Mouse (Mus musculus) adrenal gland, adult 2 months (tissue): ENCODE data around the gene Tead1. TPM values are rescaled to one million over a fixed set of nuclear protein-coding genes. Genes with fewer than 3 reads are reported as not detected.

Source experiments
- DNase-seq: peaks from one replicate; pipeline ENCODE4 v3.0.0; 2021
- polyA plus RNA-seq: library from polyadenylated mRNA; depleted of rRNA; stranded (reverse); fragments of >200 nt; gene quantifications from 2 replicates; pipeline ENCODE4 v1.2.3, GENCODE M21; 2012
- total RNA-seq, 2 experiments: library from RNA; stranded (reverse); gene quantifications; 2 replicates each; pipeline ENCODE4 v1.2.3; 2021

The Tead1 gene
- total and polyA plus RNA-seq, 3 experiments, result 18.6 to 106 (median 57.7) TPM

DNA sequence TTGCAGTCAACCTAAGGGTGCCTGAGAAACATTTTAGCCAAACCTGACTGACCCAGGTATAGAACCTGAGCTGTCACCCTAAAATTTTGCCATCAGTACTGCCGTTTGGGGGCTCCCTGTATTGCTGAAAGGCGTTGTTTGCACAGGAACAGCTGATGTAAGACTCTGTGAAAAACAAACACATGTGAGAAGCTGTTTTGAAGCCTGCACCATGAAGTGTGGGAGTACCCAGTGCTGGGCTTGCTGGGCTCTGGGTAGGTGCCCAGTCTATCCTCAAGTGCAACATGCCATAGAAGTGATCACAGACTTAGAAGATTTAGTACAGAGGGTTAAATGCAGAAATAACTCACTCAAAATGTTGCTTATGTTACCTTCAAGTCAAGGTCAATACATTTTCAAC lies 49.3 kb downstream of the Tead1 start:
- DNase-seq, result no peak

DNA sequence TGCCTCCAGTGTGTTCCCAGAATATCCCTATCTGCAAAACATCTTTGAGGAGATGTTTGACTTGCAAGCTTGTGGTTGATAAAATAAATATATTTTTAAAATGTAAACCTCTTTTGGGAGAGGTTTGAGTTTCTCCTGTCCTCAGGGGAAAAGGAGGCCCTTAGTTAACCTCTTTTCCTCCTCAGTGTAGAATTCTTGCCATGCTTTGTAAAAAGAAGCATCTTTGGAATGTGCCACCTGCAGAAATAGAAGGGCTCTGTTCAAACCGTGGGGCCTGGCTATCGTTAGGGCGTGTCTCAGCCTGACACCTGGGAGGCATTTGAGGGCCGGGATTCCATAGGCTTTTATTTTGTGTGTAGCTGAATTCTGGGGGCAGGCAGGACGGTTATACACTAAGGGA lies 51.1 kb downstream of the Tead1 start:
- DNase-seq, result no peak

DNA sequence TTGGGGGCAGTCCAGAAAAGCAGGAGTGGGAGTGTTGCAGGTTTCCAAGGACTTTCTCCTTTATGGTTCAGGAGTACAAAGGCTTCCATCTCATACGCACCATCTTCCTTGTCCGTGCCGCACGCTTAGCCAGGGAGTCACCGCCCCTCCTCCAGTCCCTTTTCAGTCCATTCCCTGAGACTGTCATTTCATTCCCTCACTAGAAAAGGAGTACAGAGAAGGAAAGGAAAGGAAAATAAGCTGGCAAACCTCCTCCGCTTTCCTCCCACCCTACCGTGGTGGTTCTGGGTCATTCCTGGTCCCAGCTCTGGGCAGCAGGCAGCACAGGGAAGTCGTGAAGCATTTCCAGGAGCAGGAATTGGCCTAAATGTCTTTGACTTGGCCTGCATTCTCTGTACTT lies 52.5 kb downstream of the Tead1 start:
- DNase-seq, result no peak

DNA sequence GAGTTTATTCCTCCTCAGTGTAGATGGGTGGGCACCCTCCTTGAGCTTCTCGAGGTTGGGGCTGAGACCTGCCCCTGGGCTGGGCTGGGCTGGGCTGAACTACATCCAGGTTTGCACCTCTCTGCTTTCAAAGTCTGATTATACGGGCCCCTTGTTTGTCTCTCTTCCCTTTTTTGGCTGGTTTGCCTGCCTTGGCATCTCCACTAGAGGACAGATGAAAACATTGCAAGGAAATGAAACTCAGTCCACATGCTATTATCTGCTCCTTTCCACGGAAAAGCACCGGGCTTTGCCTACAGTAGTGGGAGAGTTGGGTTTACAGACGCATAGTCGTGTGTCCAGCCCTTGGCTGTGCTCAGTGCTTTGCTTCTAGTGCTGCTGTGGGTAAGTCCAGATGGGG lies 60.1 kb downstream of the Tead1 start:
- no peak for DNase-seq

DNA sequence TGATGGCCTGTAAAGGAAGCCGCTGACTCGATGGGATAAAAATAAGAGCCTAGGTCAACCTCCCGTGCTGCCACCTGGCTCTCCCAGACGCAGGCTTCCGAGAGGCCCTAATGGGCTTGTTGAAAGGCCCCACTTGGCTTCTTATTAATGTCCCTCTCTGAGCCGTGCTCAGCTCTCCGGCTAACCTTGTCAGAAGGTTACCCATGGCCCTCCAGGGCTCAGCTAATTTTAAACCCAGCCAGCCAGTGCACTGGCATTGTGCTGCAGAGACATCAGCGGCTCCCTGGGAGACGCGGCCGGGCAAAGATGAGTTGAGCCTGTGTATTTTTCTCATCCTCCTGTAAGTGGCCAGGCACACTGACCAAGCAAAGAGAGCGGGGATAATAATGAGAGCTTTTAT lies 62.7 kb downstream of the Tead1 start:
- peak; percentile 34 for DNase-seq

DNA sequence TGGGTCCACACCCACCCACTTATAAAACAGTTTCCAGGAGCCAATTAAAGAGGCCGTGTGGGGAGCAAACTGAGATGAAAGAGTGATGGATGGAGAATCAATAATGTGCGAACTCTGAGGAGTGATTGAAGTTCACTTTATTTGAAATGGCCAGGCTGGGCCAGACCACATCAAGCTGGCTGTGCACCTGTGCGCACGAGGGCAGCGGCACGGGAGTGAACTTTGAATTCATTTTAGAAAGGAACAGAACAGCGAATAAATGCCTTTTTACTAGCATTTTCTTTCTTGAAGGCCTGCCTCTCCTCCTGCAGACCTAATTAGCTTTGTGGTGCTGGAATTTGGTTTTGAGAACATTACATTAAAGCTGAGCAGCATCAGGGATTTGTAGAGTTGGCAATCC lies 63.9 kb downstream of the Tead1 start:
- DNase-seq, result no peak

DNA sequence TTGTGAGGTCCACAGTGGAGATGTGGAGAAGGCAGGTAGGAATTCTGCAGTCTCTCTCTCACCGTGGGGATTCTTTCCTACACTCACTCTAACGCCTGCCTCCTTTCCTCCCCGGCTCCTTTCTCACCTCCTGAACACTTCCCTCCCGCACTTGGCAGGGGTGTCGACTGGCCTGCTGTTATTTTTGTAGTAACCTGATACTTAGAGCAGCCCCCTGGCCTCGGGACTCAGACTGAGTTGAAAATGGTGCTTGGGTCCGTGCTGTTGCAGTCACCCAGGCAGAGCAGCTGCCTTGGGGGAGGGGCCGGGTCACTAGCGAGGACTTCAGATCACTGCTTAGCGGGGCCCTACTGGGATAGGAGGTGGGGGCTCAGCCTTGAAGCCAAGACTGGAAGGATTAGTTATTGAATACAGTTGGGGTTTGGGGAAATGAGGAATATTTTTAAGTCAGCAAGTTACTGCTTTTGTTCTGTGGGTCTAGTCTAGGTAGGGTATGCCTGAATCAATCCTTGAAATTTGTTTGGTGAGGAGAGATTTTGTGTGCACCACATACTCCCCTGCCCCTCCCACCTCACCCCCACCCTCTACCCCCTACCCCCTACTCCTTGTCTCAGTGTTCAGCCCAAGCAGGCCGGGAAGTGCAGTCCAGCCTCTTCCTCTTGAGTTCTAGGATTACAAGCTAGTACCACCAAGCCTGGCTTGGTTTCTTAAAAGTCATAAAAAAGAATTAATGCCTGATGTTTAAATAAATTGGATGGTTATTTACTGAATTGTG lies 64.7 kb downstream of the Tead1 start:
- DNase-seq, result no peak

DNA sequence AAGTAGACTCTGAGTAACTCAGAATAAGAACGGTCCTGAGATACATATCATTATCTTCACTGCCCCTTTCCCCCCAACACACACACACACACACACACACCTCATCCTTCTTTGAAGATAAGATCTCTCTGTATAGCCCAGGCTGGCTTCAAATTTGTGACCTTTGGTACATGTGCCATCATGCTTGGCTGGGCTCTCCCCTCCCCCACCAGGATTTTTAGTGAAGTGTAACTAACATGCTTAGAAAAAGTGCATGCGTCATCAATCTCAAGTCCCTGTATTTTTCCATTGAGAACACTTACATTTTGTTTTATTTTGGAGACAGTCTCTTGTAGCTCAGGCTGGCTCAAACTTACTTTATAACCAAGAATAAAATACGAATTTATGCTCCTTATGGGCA lies 68.1 kb downstream of the Tead1 start:
- no peak for DNase-seq

DNA sequence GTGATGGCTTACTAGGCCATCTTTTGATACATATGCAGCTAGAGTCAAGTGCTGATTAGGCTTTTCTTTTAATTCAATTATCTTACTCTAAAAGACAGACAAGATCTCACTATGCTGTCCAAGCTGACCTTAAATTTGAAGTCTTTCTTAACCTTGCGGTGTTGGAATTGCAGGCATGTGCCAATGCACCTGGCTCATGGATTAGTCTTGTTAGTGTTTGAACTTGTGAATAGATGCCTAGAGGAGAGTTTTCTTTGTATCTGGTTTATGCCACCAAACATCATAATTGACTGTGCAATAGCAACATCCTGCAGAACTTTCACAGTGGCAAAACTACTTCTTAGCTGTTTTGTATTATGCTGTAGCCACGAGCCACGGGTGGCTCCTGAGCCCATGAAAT lies 68.7 kb downstream of the Tead1 start:
- no peak for DNase-seq

DNA sequence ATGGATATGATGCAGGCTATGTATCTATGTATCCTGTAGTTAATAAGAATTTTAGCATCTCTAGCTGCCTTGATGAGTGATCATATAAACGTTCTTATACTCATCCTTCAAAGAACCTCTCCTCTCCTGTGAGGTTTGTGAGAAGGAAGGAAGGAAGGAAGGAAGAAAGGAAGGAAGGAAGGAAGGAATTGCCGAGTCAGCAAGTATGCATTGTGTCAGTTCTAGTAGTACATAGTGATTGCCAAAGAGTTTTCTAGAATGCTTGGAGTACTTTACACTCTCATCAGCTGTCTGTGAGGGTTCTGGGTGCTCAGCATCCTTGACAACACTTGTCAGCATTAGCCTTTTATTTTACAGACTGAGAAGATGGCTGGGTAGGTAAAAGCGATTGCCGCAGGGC lies 69.2 kb downstream of the Tead1 start:
- no peak for DNase-seq

DNA sequence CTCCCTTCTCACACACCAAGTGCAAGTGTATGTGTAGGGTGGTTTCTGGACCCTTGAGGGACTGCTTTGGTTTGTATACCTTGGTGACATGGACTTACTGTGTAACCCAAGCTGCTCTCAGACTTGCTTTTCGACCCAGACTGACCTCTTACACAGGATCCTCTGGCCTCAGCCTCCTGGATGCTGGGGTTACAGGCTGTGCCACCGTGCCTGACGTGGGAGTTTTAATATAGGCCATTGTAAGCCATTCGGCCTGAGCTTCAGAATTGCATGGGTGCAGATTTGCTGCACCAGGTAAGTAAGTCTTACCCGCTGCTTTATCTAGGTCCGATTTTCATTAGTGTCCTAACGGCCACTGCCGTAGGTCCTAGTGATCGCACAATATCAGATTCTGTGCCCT lies 71.0 kb downstream of the Tead1 start:
- DNase-seq, result no peak

DNA sequence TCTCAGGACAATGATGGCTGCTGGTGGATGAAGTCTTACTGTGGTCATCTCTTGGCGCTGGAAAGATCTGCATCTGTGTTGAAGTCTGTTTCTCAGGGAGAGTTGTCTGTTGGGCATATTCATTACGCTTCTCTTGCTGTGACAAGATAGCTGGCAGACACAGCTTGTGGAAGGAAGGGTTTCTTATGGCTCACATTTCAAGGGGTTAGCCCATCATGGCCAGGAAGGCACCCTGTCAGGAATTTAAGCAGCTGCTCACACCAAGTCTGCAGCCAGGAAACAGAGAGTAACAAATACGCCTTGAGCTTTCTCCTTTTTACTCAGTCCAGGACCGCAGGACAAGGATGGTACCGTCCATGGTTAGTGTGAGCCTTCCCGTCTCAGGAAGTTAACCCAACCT lies 73.2 kb downstream of the Tead1 start:
- DNase-seq, result no peak

DNA sequence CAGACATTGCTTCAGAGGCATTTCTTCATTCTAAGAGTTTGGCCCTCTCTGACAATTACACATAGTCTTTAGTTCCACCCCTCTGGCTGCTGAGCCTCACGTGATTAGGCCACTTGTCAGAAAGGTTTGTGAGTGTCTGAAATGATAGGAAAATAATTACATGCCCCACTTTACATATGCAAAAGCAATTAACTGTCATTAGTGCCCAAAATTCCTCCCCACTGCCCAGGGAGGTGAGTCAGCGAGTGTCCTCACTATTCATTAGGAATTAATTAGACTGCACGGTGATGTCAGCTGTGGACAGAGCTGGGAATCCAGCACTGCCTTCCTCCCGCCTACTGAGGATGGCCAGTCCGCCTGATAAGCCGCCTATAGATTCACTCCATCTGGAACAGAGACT lies 74.2 kb downstream of the Tead1 start:
- DNase-seq, result peak; percentile 32

DNA sequence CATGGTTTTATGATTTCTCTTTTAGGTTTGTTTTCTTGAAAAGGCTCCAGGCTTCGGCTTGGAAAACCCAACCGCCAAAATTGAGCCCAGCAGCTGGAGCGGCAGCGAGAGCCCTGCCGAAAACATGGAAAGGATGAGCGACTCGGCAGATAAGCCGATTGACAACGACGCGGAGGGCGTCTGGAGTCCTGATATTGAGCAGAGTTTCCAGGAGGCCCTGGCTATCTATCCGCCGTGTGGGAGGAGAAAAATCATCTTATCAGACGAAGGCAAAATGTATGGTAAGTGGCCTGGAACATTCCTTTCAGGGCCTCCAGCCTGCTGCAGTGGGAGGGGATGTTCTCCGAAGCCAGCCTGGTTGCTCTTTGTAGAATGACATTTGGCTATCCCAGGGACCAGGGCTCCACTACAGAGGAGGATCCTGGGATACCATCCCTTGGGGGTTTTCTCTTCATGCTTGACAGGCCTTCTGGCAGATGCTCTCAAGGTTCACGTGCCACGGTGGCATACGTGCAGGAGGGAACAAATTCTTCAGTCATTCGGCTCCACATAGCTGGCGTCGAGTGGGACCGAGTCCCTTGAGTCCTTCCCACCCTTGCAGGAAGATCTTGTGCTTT lies 80.3 kb downstream of the Tead1 start:
- no peak for DNase-seq

DNA sequence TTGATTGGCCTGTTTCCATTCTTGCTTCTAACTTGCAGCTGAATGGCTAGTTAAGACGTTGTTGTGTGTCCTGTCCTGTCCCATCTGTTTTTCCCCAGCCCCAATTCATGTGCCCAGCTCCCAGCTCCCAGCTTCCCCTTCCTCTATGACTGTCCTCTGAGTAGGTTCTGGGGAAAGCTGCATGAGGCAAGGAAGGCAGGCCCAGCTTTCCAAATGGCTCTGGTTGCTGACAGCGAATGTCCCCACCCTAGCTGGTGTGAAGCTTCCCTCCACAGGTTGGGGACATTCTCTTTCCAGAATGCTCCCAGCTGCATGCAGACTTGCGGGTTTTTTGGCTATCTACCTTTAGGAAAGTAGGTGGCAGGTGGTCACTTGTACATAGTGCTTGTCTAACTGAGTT lies 81.2 kb downstream of the Tead1 start:
- no peak for DNase-seq

DNA sequence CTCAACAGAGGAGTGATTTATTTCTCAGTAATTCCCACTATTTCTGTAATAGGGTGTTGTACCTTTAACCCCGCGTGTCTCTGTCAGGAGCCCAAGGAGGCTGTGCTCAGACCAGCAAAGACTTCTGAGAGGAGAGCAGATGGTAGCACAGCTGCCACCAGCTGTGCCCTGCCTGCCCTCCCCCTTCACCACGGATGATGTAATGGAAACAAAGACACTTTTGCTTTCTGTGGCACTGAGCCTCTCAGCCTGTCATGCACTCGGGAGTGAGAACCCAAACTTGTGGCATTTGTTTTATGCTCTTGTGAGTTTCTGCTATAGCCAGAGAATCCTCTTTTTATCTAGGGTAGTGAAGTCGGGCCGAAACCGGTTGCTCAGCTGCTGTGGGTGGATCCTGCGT lies 81.7 kb downstream of the Tead1 start:
- DNase-seq, result peak; percentile 71

DNA sequence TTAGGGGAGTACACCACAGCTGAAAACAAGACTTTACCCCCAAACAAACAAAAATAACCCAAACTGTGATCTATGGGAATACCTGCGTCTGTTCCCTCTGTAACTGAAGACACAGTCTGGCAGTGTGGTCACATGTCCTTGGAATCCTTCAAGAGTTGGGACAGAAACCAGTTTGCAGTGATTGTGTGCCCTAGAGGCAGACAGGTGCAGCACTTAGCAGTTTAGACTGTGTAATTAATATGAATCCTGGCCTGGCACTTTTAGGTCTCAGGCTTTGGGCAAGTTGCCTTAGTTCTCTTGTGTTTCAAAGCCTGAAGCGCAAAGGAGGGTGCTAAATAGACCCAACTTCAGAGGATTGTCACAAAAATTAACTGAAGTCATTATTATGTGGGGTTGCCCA lies 83.8 kb downstream of the Tead1 start:
- DNase-seq, result no peak

DNA sequence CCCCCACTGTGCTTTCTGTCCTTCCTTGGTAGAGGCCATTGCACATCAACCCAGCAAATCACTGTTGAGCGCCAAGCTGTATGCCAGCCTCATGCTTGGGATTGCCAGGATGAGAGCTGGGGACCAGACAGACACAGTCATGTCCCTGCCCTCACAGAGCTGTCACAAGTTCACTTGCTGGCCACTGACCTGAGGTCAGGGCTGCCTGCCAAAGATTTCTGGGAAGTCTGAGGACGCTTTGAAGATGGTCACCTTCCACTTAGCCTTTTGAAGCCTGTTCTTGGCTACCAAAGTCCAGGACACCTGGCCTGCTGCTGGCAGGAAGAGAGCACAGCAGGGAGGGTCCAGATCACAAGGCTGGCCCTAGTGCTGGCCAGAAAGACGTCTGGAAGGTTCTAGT lies 84.4 kb downstream of the Tead1 start:
- DNase-seq, result peak; percentile 74

DNA sequence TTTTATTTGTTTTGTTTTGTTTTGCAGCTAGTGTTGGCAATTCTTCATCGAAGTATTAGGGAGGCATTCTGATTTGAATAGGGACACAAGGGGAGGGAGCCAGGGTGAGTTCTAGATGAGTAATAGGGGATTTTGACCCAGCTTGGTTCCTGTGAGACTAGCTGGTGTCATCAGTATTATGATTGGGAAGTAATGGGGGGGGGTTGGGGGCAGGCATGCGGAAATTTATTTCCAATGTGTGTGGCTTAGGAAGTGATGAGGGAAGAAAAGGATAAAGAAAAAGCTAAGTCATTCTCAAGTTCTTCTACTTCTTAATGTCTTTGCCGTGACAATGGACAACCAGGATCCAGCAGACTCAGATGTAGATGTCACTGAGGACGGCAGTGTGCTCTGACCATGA lies 85.8 kb downstream of the Tead1 start:
- DNase-seq, result no peak

DNA sequence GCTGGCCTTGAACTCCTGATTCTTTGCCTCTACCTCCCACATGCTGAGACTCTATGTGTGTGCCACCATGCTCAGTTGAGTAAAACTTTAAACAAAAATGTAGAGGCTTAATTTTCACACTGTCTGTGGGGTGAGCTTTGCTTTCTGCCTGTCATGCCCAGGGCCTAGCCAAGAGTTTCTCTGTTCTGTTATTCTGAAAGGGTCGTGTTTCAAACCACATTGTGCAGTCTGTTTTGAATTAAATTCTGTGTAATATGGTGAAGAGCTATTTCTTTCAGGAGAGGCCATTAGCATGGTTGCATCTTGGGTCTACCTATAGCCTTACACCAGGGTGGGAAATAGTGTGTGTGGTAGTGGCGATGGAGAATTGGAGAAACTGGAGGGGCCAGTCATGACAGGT lies 90.7 kb downstream of the Tead1 start:
- no peak for DNase-seq

DNA sequence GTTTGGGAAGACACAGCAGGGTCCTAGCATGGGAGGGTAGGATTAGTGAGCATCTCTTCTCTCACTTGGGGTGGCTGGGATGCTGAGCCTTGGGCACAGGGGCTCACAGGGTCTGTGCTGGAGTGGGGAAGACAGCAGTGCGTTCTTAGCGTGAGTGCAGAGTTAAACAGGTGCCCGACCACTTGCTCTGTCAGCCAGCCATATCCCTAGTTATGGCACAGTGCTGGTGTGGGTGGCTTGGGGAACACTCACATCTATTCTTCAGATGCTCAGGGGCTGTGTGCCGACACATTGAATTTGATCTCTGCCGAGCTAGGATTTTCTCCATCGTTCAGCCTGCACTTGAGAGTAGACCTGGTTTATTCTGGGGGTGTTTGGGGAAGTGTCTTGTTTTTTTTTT lies 92.3 kb downstream of the Tead1 start:
- no peak for DNase-seq

DNA sequence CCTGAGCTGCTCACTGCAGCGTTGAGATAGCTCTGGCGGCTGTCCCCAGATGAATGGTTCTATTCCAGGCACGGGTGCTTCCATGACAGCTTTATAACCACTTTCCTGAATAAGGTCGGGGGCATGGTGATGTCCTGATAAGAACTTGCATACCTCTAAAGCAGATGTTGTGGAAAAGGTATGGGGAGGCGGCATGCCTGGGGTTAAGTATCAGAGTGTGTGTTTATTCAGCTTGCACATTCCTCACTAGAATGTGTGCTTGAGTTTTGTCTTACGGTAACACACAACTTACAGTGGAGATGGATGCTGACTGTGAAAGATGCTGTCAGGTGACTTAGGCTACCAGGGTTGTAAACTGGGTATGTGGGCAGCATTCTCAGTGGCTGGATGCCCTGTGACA lies 93.7 kb downstream of the Tead1 start:
- no peak for DNase-seq

DNA sequence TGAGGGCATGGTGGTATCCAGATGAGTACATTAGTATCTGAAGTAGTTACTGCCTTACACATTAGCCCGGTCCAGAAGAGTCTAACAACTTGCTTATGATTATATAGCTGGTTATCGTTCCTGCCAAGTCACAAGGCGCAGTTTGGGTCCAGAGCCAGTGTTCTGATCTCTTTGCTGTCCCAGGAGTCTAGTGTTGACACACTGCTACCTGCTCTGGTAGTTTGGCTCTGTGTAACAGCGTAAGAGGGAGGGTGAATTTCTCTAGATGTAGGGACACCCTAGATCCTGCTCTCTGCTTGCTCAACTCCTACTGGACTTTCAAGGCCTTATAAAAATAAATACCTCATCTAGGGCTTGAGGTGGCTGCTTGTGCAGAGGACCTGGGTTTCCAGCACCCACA lies 94.5 kb downstream of the Tead1 start:
- peak; percentile 26 for DNase-seq

DNA sequence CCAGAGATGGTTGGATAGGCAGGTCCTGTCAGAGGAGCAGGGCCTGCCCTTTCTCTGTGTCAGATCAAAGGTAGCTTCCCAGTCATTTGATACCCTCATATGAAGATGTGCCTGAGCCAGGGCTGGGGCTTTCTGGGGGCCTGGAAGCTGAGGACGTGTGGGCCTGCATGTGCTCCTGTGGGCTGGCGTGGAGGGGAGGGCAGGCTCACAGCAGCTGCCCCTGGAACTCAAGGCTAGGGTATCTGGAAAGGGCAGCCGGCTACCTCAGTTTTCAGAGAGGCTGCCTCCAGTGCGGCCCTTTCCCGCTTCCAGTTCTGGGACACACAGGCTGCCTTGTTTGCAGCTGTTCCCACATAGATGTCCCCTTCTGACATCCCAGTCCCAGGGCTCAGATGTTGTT lies 96.7 kb downstream of the Tead1 start:
- no peak for DNase-seq
